Mouse (Mus musculus) bone marrow macrophage, adult 2 months (primary cell): ENCODE measurements around the gene Atg10.

Experiments
- CTCF ChIP-seq: IDR thresholded peaks from 2 replicates; pipeline ENCODE4 v1.5.1; 2012; ENCODE audit warnings: low read depth, mild to moderate bottlenecking, low read length, moderate library complexity
- POLR2A ChIP-seq: IDR thresholded peaks from 2 replicates; pipeline ENCODE4 v1.6.1; 2012; ENCODE audit warnings: mild to moderate bottlenecking, low read depth, low read length, borderline replicate concordance

- TF ChIP-seq CTCF: no peak
- no peak for TF ChIP-seq POLR2A
Observed at GRCm38 (mm10) chr13:90935852-90936251, 287.9 kb downstream of the Atg10 start.
